Mouse (Mus musculus): ENCODE measurements around the gene Apobec1. TPM values are rescaled to one million over a fixed set of nuclear protein-coding genes. Genes with fewer than 3 reads are reported as not detected.
"Not testable (repeated sequence)": the region's sequence is repeated elsewhere in the genome, so short reads cannot be mapped to it uniquely, and the experiment has no call there.

Gene Apobec1
- polyA plus RNA-seq, 1 experiment from 2014 or later = 1.9 TPM

- Histone ChIP-seq H3K27ac (no peak overlapping the region), H3K9ac (replicated peaks) (no peak overlapping the region), H3K36me3 (no peaks in the 10 kb centered on the region), H3K4me3 (replicated peaks) (no peak overlapping the region), H3K4me2 (replicated peaks) (no peak overlapping the region), H3K4me1 (replicated peaks) (peaks cover 5% of the 10 kb centered on the region; the same call in 1 of the 2 replicates), H3K9me3 (no peaks in the 10 kb centered on the region), H3K27me3 (no peaks in the 10 kb centered on the region)
- ATAC-seq = no peak
- WGBS = 93% methylated on average over 4 of the region's 4 CpGs
These were observed 1.2 kb downstream of the Apobec1 start for GRCm38 (mm10) chr6:122601031-122601430.

DNA sequence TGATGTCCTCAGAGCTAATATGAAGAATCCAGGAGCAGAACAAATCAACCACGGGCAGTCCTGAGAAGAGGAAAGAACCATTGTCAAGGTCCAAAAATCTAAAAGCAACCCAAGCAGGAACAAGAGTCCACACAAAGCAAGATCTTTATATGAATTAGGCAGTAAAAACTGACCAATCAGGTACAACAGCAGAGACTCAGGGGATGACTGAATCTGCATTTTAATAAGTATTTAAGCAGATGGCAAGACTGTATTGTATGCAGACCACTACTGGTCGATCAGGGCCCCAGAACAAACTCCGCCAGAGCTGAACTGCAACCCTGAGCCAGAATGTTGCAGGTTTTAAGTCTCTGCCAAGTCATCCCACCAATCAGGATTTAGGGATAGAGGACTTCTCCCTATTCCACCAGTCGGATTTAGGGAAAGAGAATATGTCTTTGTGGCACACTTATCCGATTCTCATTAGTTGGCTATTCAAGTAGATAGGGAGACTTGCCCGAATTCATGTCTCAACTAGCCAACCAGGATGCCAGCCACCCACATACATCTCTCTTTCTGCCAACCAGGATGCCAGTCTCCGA is 2.1 kb downstream of the Apobec1 start:
- WGBS = 74% methylated on average over 7 of the region's 7 CpGs
- Histone ChIP-seq H3K4me1 (replicated peaks) (peaks cover 5% of the 10 kb centered on the region; the same call in 1 of the 2 replicates), H3K4me2 (replicated peaks) (no peak overlapping the region)

DNA sequence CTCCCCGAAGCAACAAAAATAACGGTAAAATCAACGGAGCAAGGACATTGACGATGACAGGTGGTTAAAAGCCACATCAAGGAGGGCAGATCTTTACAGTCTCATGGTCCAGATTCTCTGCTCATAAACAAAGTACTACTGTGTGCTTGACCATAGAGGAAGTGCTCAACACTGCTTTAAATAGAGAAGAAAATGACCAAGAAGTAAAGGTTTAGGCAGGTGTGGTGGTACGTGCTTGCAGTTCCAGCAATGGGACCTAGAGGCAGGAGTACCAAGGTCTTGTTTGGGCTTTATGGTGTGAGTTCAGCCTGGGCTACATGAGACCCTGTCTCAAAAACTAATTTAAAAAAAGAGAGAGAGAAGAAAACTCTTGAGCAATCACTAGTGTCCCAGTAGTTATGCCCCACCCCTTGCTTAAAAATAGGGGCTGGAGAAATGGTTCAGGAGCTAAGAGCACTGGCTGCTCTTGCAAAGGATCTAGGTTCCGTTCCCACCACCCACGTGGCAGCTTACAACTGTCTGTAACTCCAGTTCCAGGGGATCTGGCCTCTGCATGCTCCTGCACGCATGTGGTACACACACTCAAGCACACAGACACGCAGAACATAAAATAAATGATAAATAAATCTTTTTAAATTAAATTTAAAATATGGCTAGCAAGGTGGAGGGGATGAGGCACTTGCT is 3.0 kb downstream of the Apobec1 start:
- Histone ChIP-seq H3K27me3 (no peaks in the 10 kb centered on the region), H3K36me3 (no peaks in the 10 kb centered on the region), H3K9me3 (no peaks in the 10 kb centered on the region), H3K4me2 (replicated peaks) (no peak overlapping the region), H3K27ac (no peak overlapping the region), H3K4me1 (replicated peaks) (peaks cover 5% of the 10 kb centered on the region; the same call in 1 of the 2 replicates), H3K4me3 (replicated peaks) (no peak overlapping the region), H3K9ac (replicated peaks) (no peak overlapping the region)
- WGBS = 90% methylated on average over 9 of the region's 9 CpGs
- ATAC-seq = no peak

More for the DNA sequence above, 2.1 kb downstream of the Apobec1 start:
- H3K36me3 ChIP-seq = no peaks in the 10 kb centered on the region
- no peaks in the 10 kb centered on the region for H3K27me3 ChIP-seq
- no peak overlapping the region for H3K4me3 ChIP-seq (replicated peaks)
- H3K27ac ChIP-seq = no peak overlapping the region
- H3K9me3 ChIP-seq = no peaks in the 10 kb centered on the region
- H3K9ac ChIP-seq (replicated peaks) = no peak overlapping the region
- ATAC-seq = no peak

GRCm38 (mm10) chr6:122598436-122598835 is 3.8 kb downstream of the Apobec1 start:
- no peak overlapping the region for H3K4me3 ChIP-seq (replicated peaks)
- H3K9ac ChIP-seq (replicated peaks) = no peak overlapping the region
- H3K4me1 ChIP-seq (replicated peaks) = peaks cover 5% of the 10 kb centered on the region; the same call in 1 of the 2 replicates
- no peak overlapping the region for H3K27ac ChIP-seq
- no peak overlapping the region for H3K4me2 ChIP-seq (replicated peaks)
- ATAC-seq = no peak
- no peaks in the 10 kb centered on the region for H3K27me3 ChIP-seq
- H3K36me3 ChIP-seq = no peaks in the 10 kb centered on the region
- 82% methylated on average over 6 of the region's 6 CpGs for WGBS
- H3K9me3 ChIP-seq = no peaks in the 10 kb centered on the region

DNA sequence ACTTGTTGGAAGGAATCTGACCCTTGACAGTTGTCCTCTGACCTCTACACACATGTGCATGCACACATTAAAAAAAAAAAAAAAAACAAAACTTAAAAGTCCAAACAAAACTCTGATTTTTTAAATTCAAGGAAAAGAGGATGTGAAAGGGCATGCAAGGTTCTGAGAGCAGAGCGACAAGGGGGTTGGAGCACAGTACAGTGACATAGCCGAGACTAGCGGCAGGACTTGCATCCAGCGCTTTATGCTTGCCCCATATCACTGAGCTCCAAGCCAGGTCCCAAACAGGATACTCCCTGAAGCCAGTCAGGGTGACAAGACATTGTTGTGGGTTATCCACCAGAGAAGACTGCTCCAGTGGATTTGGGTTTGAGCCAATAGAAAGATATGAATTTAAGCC is 4.2 kb downstream of the Apobec1 start:
- Histone ChIP-seq H3K27me3 (no peaks in the 10 kb centered on the region), H3K36me3 (no peaks in the 10 kb centered on the region), H3K9ac (replicated peaks) (no peak overlapping the region), H3K4me2 (replicated peaks) (no peak overlapping the region), H3K27ac (no peak overlapping the region), H3K4me3 (replicated peaks) (no peak overlapping the region), H3K9me3 (no peaks in the 10 kb centered on the region; the same call in 1 of the 2 replicates), H3K4me1 (replicated peaks) (peaks cover 5% of the 10 kb centered on the region; the same call in 1 of the 2 replicates)
- ATAC-seq = no peak
- 98% methylated on average over 4 of the region's 4 CpGs for WGBS

DNA sequence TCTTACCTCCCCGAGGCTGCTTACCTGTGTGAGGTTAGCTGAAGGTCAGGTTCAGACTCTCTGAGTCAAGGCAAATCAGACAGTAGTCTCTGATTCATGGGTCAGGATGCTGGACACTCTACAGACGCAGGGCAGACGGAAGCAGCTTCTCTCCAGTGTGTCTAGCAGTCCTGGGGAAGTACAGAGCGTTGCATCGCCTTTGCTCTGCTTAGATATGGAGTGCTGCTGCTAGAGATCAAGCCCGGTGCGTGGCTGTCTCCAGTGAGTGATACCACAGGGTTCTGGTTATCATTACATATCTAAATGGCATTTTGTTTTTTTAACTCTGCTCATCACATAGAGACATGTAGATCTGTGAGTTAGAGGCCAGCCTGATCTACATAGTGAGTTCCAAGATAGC is 5.6 kb downstream of the Apobec1 start:
- Histone ChIP-seq H3K4me1 (replicated peaks) (no peaks in the 10 kb centered on the region), H3K9me3 (no peaks in the 10 kb centered on the region; the same call in 1 of the 2 replicates)

DNA sequence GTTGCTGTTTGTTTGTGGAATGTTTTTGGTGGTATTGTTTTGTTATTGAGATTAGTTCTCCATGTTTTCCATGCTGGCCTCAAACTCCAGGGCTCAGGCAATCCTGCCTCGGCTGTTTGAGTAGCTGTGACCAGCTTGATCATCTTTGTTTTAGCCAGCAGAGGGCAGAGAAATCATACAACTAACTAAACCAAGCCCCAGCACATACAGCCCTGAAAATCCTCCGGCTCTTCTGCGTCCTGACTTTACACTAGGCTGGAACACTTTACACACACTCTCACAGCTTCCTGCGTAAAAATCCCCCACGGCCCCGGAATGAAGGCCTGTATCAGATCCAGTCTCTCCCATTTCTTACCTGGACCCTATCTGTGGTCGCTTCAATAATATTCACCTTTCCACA is 6.6 kb downstream of the Apobec1 start:
- WGBS = 32% methylated on average over 7 of the region's 7 CpGs
- no peak overlapping the region for H3K4me2 ChIP-seq (replicated peaks)
- no peaks in the 10 kb centered on the region; the same call in 1 of the 2 replicates for H3K9me3 ChIP-seq
- ATAC-seq = 0 out of 2 replicates have a peak, but pooled peaks have one; percentile 45
- H3K9ac ChIP-seq (replicated peaks) = no peak overlapping the region
- no peaks in the 10 kb centered on the region for H3K27me3 ChIP-seq
- no peaks in the 10 kb centered on the region for H3K4me1 ChIP-seq (replicated peaks)
- H3K36me3 ChIP-seq = no peaks in the 10 kb centered on the region
- no peak overlapping the region for H3K27ac ChIP-seq
- no peak overlapping the region for H3K4me3 ChIP-seq (replicated peaks)

More for the DNA sequence above, 5.6 kb downstream of the Apobec1 start:
- H3K4me2 ChIP-seq (replicated peaks) = no peak overlapping the region
- no peak overlapping the region for H3K9ac ChIP-seq (replicated peaks)
- no peak overlapping the region for H3K27ac ChIP-seq
- ATAC-seq = no peak
- H3K36me3 ChIP-seq = no peaks in the 10 kb centered on the region
- H3K27me3 ChIP-seq = no peaks in the 10 kb centered on the region
- H3K4me3 ChIP-seq (replicated peaks) = no peak overlapping the region
- 88% methylated on average over 7 of the region's 7 CpGs for WGBS

DNA sequence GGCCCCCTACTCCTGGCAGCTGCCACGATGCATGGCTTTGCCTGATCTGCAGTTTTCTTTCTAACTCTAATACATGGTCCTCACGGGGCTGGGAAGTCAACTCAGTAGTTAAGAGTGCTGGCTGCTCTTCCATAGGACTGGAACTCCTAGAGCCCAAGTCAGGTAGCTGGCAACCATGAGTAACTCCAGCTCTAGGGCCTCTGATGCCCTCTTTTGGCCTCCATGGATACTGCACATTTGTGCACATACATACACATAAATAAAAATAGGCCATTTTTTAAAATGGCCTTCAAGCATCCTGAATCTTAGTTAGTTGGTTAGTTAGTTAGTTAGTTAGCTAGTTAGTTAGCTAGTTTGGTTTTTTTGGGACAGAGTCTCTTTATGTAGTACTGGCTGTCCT is 9.3 kb downstream of the Apobec1 start:
- no peak overlapping the region for H3K4me3 ChIP-seq (replicated peaks)
- no peaks in the 10 kb centered on the region; the same call in 1 of the 2 replicates for H3K9me3 ChIP-seq
- WGBS = 88% methylated on average over 2 of the region's 2 CpGs
- no peak overlapping the region for H3K4me2 ChIP-seq (replicated peaks)
- no peaks in the 10 kb centered on the region for H3K27me3 ChIP-seq
- no peaks in the 10 kb centered on the region for H3K36me3 ChIP-seq
- no peak overlapping the region for H3K9ac ChIP-seq (replicated peaks)
- no peak for ATAC-seq
- no peaks in the 10 kb centered on the region for H3K4me1 ChIP-seq (replicated peaks)
- H3K27ac ChIP-seq = no peak overlapping the region

DNA sequence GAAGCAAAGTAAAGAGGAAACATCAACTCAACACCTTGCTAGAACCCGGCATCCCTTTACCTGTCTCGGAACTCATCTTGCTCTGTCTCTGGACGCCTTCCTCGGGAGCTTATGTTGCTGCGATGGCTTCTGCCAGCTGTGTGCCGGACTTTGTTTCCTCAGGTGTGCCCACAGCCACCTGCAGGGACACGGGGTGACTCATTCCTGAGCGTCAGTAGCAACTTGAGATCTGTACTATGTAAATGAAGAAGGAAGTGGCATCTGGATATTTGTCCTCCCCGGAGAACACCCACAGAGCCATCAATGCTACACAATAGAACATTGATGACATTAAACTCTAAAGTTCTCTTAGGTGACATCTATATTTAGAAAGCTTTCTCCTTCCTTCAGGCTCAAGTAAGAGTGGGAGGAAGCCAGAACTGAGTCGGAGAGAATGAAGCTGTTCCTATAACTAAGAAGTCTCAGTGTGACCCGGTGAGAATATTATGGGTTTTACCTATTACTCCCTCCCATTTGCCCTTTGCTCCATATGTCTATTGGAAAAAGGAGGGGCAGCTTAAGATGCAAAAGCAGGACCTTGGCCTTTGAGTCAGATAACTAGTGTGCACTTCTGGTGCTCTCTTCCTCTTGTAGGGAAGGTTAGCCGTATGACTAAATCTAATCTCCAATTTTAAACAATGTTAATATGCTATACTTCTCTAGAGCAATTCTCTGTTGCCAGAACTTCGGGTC is 11.1 kb downstream of the Apobec1 start:
- no peak for ATAC-seq
- H3K9ac ChIP-seq (replicated peaks) = no peak overlapping the region
- H3K36me3 ChIP-seq = no peaks in the 10 kb centered on the region
- H3K4me1 ChIP-seq (replicated peaks) = no peaks in the 10 kb centered on the region
- H3K4me3 ChIP-seq (replicated peaks) = no peak overlapping the region
- no peaks in the 10 kb centered on the region; the same call in 1 of the 2 replicates for H3K9me3 ChIP-seq
- 84% methylated on average over 13 of the region's 13 CpGs for WGBS
- H3K27me3 ChIP-seq = no peaks in the 10 kb centered on the region
- no peak overlapping the region for H3K27ac ChIP-seq
- no peak overlapping the region for H3K4me2 ChIP-seq (replicated peaks)

DNA sequence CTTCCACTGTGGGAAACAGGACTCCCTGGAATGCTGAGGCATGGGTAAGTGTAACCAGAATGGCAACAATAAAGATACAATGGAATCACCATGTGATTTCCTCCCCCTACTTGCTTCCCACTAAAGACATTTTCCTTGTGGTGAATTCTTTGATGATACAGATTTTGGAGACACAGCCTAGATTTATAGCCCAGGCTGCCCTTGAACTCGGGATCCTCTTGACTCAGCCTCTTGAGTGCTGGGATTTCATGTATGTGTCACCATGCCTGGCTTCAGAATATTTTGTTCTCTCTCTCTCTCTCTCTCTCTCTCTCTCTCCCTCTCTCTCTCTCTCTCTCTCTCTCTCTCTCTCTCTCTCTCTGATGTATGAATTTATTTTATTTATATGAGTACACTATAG is 23.2 kb downstream of the Apobec1 start:
- Histone ChIP-seq H3K4me2 (replicated peaks) (no peak overlapping the region), H3K4me1 (replicated peaks) (no peaks in the 10 kb centered on the region), H3K27me3 (no peaks in the 10 kb centered on the region), H3K36me3 (no peaks in the 10 kb centered on the region), H3K4me3 (replicated peaks) (no peak overlapping the region), H3K27ac (no peak overlapping the region), H3K9me3 (no peaks in the 10 kb centered on the region), H3K9ac (replicated peaks) (no peak overlapping the region)
- ATAC-seq = no peak
- 83% methylated on average over 1 of the region's 1 CpGs for WGBS

- ATAC-seq = no peak
- Histone ChIP-seq H3K9ac (replicated peaks) (no peak overlapping the region), H3K27me3 (no peaks in the 10 kb centered on the region), H3K27ac (no peak overlapping the region), H3K9me3 (no peaks in the 10 kb centered on the region), H3K4me1 (replicated peaks) (no peaks in the 10 kb centered on the region), H3K4me3 (replicated peaks) (no peak overlapping the region), H3K4me2 (replicated peaks) (no peak overlapping the region), H3K36me3 (no peaks in the 10 kb centered on the region)
- WGBS = 91% methylated on average over 3 of the region's 3 CpGs
These were observed 25.2 kb downstream of the Apobec1 start for GRCm38 (mm10) chr6:122577030-122577429.

- ATAC-seq; H3K9me3 ChIP-seq; H3K4me2 ChIP-seq (replicated peaks); H3K4me3 ChIP-seq (replicated peaks); H3K9ac ChIP-seq (replicated peaks); H3K27ac ChIP-seq; H3K4me1 ChIP-seq (replicated peaks); H3K27me3 ChIP-seq; H3K36me3 ChIP-seq: not testable (repeated sequence)
- 93% methylated on average over 1 of the region's 1 CpGs for WGBS
These were observed 27.2 kb downstream of the Apobec1 start for GRCm38 (mm10) chr6:122575037-122575436.

Data from midbrain, embryonic 13.5 days (tissue).